Mouse (Mus musculus) testis, adult 2 months (tissue): ENCODE data around the gene Zpbp. TPM values are rescaled to one million over a fixed set of nuclear protein-coding genes. Genes with fewer than 3 reads are reported as not detected.

ENCODE experiments used
- H3K27ac ChIP-seq: fragments of 200-500 bp; 2 replicates; pipeline ENCODE4 v1.5.1; 2012; ENCODE audit warnings: low read depth, low read length; ENCODE audit not compliant: control insufficient read depth, insufficient read depth
- H3K27me3 ChIP-seq: fragments of 200-500 bp; 2 replicates; pipeline ENCODE4 v1.6.1; 2012; ENCODE audit warnings: mild to moderate bottlenecking, low read length, moderate library complexity; ENCODE audit not compliant: control insufficient read depth, insufficient read depth
- H3K36me3 ChIP-seq: fragments of 200-500 bp; 2 replicates; pipeline ENCODE4 v1.6.1; 2012; ENCODE audit warnings: mild to moderate bottlenecking, low read length; ENCODE audit not compliant: control insufficient read depth, insufficient read depth
- H3K4me1 ChIP-seq: fragments of 200-500 bp; 2 replicates; pipeline ENCODE4 v1.6.1; 2012; ENCODE audit warnings: low read length; ENCODE audit not compliant: control insufficient read depth, insufficient read depth
- H3K4me3 ChIP-seq: fragments of 200-500 bp; 2 replicates; pipeline ENCODE4 v1.5.1; 2012; ENCODE audit warnings: low read depth, mild to moderate bottlenecking, low read length, moderate library complexity, mixed read lengths; ENCODE audit not compliant: control insufficient read depth
- CTCF ChIP-seq: fragments of 200-500 bp; IDR thresholded peaks from 2 replicates; pipeline ENCODE4 v1.5.1; 2012; ENCODE audit warnings: low read depth, mild to moderate bottlenecking, inconsistent platforms, low read length, moderate library complexity; ENCODE audit not compliant: control insufficient read depth, insufficient read depth, insufficient replicate concordance
- POLR2A ChIP-seq: fragments of 200-500 bp; IDR thresholded peaks from 2 replicates; pipeline ENCODE4 v1.6.1; 2012; ENCODE audit warnings: low read depth, mild to moderate bottlenecking, inconsistent platforms, low read length, moderate library complexity; ENCODE audit not compliant: control insufficient read depth
- polyA plus RNA-seq: library from polyadenylated mRNA; depleted of rRNA; stranded (reverse); fragments of >200 nt; gene quantifications from 2 replicates; pipeline ENCODE4 v1.2.3, GENCODE M21; 2012; rRNA removed

Zpbp gene
- polyA plus RNA-seq, 1 experiment: 68.7 TPM

DNA sequence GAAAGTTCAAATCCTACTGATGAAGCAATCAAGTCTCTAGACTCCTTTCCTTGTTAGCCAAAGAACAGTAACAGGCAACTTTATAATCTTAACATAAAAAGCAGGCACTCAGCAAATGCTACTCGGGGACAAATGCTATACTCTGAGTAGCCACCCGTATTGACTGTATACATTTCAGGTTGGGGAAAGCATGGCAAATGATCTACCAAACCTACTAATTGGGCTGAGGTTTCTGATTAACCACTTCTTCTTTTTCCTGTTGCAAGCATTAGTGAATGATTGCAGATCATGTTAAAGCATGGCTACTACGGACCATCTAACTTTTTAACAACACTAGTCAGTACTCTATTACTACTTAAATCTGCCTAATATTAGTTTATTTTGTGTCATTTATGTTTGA, 178.7 kb downstream of the Zpbp start:
- H3K36me3 ChIP-seq: no peaks in the 10 kb centered on the region
- H3K27ac ChIP-seq: no peak overlapping the region
- H3K27me3 ChIP-seq: no peaks in the 10 kb centered on the region
- no peaks in the 10 kb centered on the region for H3K4me1 ChIP-seq
- TF ChIP-seq POLR2A (no peak), CTCF (no peak)
- H3K4me3 ChIP-seq: no peak overlapping the region

DNA sequence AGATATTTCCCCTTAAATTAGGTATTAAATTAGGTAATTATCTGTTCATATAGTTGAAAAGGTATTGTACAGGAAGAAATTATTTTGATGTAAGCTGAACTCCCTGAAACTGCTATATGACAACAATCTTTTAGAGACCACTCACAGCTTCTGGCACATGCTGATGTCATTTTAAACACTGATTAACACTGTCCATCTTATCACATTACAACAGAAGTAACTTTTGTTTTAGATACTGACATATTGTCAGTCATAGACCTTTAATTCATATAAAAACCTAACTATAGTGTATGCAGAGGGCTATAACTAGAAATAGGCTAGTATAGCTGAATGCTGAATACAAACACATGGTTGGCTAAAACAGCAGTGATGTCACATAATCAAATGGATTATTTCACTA, 182.1 kb downstream of the Zpbp start:
- Histone ChIP-seq H3K36me3 (no peaks in the 10 kb centered on the region), H3K4me1 (no peaks in the 10 kb centered on the region), H3K4me3 (no peak overlapping the region), H3K27ac (no peak overlapping the region), H3K27me3 (no peaks in the 10 kb centered on the region)
- no peak for TF ChIP-seq POLR2A
- no peak for TF ChIP-seq CTCF

DNA sequence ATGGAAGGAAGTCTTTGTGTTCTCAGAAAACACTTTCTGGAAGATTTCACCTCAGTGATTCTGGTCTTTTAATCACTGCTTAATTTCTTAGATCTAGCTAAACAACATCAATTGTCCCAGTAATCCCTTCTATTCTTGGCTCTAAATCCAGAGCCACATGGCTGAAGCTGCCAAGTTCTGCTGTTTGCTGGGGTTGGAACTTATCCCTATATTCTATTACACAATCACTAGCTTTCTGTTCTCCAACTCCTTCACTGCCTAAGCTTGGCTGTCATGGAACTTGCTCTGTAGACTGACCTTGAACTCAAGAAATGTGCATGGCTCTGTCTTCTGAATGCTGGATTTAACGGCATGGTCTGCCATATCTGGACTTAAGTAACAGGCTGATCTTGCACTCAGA, 204.9 kb downstream of the Zpbp start:
- Histone ChIP-seq H3K4me1 (no peaks in the 10 kb centered on the region), H3K27me3 (no peaks in the 10 kb centered on the region)

DNA sequence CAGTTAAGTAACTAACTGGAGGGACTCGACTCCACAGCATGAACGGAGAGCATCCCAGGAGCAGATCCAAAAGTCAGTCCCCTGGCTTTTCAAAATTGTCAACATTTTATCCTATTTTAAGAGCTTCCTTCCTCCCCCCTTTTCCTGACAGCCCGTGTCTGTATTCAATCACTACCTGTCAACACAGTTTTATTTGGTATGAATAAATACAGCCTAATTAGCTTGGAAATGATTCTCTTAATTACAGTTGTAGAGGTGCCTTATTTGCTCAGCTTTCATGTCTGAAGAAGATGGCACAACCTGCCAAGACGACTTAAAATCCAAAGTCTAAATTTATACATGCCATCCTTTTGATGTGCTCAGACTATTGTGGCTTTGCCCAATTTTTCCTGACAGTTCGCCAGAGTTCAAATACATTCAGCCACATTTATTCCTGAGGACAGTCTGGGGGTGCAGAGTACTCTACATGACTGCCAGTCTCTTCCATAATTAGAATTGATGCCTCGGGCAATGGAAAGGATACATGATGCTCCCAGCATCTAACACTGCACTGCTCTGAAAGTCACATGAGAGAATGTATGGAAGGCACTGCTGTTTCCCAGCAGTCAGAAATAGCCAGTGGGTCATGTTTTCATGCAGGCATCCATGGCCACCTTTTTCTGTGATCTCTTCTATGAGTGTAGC, 219.4 kb downstream of the Zpbp start:
- H3K36me3 ChIP-seq: no peaks in the 10 kb centered on the region
- H3K4me1 ChIP-seq: no peaks in the 10 kb centered on the region
- H3K27ac ChIP-seq: no peak overlapping the region
- no peaks in the 10 kb centered on the region for H3K27me3 ChIP-seq
- no peak for TF ChIP-seq POLR2A
- TF ChIP-seq CTCF: no peak
- H3K4me3 ChIP-seq: no peak overlapping the region

More for the DNA sequence above, 204.9 kb downstream of the Zpbp start:
- Histone ChIP-seq H3K4me3 (no peak overlapping the region), H3K27ac (no peak overlapping the region), H3K36me3 (no peaks in the 10 kb centered on the region)
- no peak for TF ChIP-seq POLR2A

DNA sequence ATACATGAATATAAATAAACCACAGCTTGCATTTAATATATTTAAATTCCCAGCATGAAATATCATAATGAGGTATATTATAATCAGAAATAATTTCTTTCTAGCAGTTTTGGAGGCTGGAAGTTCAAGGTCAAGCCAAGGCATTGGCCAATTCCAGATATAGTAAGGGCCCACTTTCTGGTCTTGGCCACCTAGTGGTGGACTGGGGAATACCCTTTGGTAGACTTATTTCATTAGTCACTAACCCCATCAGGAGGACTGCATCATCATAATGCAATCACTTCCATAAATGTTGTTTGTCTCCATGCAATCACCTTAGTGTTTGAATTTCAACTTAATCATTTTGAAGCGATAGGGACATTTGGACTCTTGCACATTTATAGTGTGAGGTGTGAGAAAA, 222.9 kb downstream of the Zpbp start:
- no peaks in the 10 kb centered on the region for H3K4me1 ChIP-seq
- H3K27me3 ChIP-seq: no peaks in the 10 kb centered on the region
- no peak overlapping the region for H3K4me3 ChIP-seq
- no peaks in the 10 kb centered on the region for H3K36me3 ChIP-seq
- H3K27ac ChIP-seq: no peak overlapping the region
- TF ChIP-seq POLR2A: no peak
- TF ChIP-seq CTCF: no peak

Other genes starting within 250 kb of the Zpbp start
- gene Spata48, start 314 bp downstream of the Zpbp start, polyA plus RNA-seq: 23.4 and 27.4 TPM in 2 replicates
- gene 4930512M02Rik, start 165.4 kb upstream of the Zpbp start, polyA plus RNA-seq: 1.5 and 1.7 TPM in 2 replicates
- gene Ikzf1, start 222.6 kb upstream of the Zpbp start, polyA plus RNA-seq: 0.48 and 1.7 TPM in 2 replicates